12 mouse cellular contexts compared by ENCODE assay signal in genomic region chr17:28698245-28698644, GRCm38 (mm10). TPM values are rescaled to one million over a fixed set of nuclear protein-coding genes. Genes with fewer than 3 reads are reported as not detected.
DNase-seq lines count a peak whose midpoint lies in the region; ATAC-seq and TF ChIP-seq lines count a peak whose summit lies in the region.
"Had no signal": no experiment of that assay in that cellular context is flagged by ENCODE, and none has a peak within 500 bp of the region (broad histone marks: within the 10 kb centered on the region; RNA-seq: fewer than 3 reads in every experiment).

No protein-coding gene starts in this region.

- 38% methylated on average over 4 of the region's 4 CpGs for WGBS in hindbrain, postnatal 0 days
- 41% methylated on average over 4 of the region's 4 CpGs for WGBS in hindbrain, embryonic 16.5 days
- 34% methylated on average over 4 of the region's 4 CpGs for WGBS in lung, postnatal 0 days
- 44% methylated on average over 4 of the region's 4 CpGs for WGBS in hindbrain, embryonic 14.5 days

- H3K9ac ChIP-seq in hindbrain, postnatal 0 days (replicated peaks; ENCODE audit: low read length): no peak overlapping the region
- H3K9ac ChIP-seq in hindbrain, embryonic 16.5 days (ENCODE audit: low read depth, low read length): no peak overlapping the region
- no peak overlapping the region for H3K9ac ChIP-seq in lung, postnatal 0 days (replicated peaks; ENCODE audit: low read depth)
- no peak overlapping the region for H3K9ac ChIP-seq in hindbrain, embryonic 14.5 days
- H3K9ac ChIP-seq: neural tube, embryonic 12.5 days had no signal

- no peak for TF ChIP-seq CTCF in hindbrain, postnatal 0 days (IDR thresholded peaks at IDR 0.05; ENCODE audit: low read depth)
- no peak for TF ChIP-seq CTCF in lung, postnatal 0 days (IDR thresholded peaks at IDR 0.05)

- no peak for TF ChIP-seq EP300 in lung, postnatal 0 days (IDR thresholded peaks at IDR 0.05)

- H3K27ac ChIP-seq in hindbrain, postnatal 0 days: peak overlapping the region; percentile 8; the same call in 1 of the 2 replicates
- no peak overlapping the region for H3K27ac ChIP-seq in hindbrain, embryonic 16.5 days (ENCODE audit: low read depth, low read length)
- H3K27ac ChIP-seq in lung, postnatal 0 days (ENCODE audit: low read length): peak overlapping the region; percentile 79
- no peak overlapping the region for H3K27ac ChIP-seq in hindbrain, embryonic 14.5 days
- H3K27ac ChIP-seq: neural tube, embryonic 12.5 days had no signal

- no peak for ATAC-seq in hindbrain, postnatal 0 days
- ATAC-seq in hindbrain, embryonic 16.5 days: no peak
- peak; percentile 55 for ATAC-seq in lung, postnatal 0 days
- no peak for ATAC-seq in hindbrain, embryonic 14.5 days (ENCODE audit: low FRiP score)
- ATAC-seq in monocyte, adult 5-6 weeks (replicated peaks; ENCODE audit: insufficient number of reproducible peaks, low FRiP score, low TSS enrichment, poor library complexity, severe bottlenecking): no peak

- H3K4me1 ChIP-seq in hindbrain, postnatal 0 days (ENCODE audit: insufficient read depth, low read length): peaks cover 10% of the 10 kb centered on the region
- H3K4me1 ChIP-seq in hindbrain, embryonic 16.5 days (ENCODE audit: control insufficient read depth, insufficient read depth, low read depth, low read length): peaks cover 25% of the 10 kb centered on the region
- peaks cover 35% of the 10 kb centered on the region for H3K4me1 ChIP-seq in lung, postnatal 0 days (ENCODE audit: insufficient read depth, low read depth, low read length)
- peaks cover 16% of the 10 kb centered on the region for H3K4me1 ChIP-seq in hindbrain, embryonic 14.5 days (replicated peaks; ENCODE audit: control insufficient read depth, insufficient read depth, low read length)

- no peaks in the 10 kb centered on the region for H3K36me3 ChIP-seq in hindbrain, postnatal 0 days (ENCODE audit: insufficient read depth, low read length)
- no peaks in the 10 kb centered on the region for H3K36me3 ChIP-seq in hindbrain, embryonic 16.5 days (ENCODE audit: control insufficient read depth, insufficient read depth, low read length)
- H3K36me3 ChIP-seq in lung, postnatal 0 days (ENCODE audit: insufficient read depth, low read length): no peaks in the 10 kb centered on the region
- no peaks in the 10 kb centered on the region for H3K36me3 ChIP-seq in hindbrain, embryonic 14.5 days (replicated peaks; ENCODE audit: control insufficient read depth, insufficient read depth)
- H3K36me3 ChIP-seq: neural tube, embryonic 12.5 days had no signal

- no peaks in the 10 kb centered on the region for H3K9me3 ChIP-seq in hindbrain, postnatal 0 days (ENCODE audit: low read length)
- H3K9me3 ChIP-seq in hindbrain, embryonic 16.5 days (ENCODE audit: control insufficient read depth, low read length): no peaks in the 10 kb centered on the region
- no peaks in the 10 kb centered on the region for H3K9me3 ChIP-seq in lung, postnatal 0 days (ENCODE audit: low read length)
- H3K9me3 ChIP-seq in hindbrain, embryonic 14.5 days (ENCODE audit: control insufficient read depth, low read length): no peaks in the 10 kb centered on the region
- H3K9me3 ChIP-seq: neural tube, embryonic 12.5 days had no signal

- no peak for DNase-seq in hindbrain, postnatal 0 days (ENCODE audit: low spot score)
- DNase-seq in CD4-positive, CD25-positive, alpha-beta regulatory T cell, adult 2 months (ENCODE audit: low read depth, low spot score): peak; percentile 73
- DNase-seq in adipocyte (ENCODE audit: low spot score): peak; percentile 55
- DNase-seq in lung, postnatal 0 days (ENCODE audit: low spot score): peak; percentile 86
- DNase-seq in thymus, adult 18-20 months: no peak
- DNase-seq in hindbrain, embryonic 14.5 days (ENCODE audit: low spot score): no peak

- no peaks in the 10 kb centered on the region for H3K27me3 ChIP-seq in hindbrain, postnatal 0 days (ENCODE audit: insufficient read depth, low read length)
- H3K27me3 ChIP-seq in hindbrain, embryonic 16.5 days (replicated peaks; ENCODE audit: control insufficient read depth, insufficient read depth, low read length): no peaks in the 10 kb centered on the region
- H3K27me3 ChIP-seq in lung, postnatal 0 days (replicated peaks; ENCODE audit: insufficient read depth, low read length): no peaks in the 10 kb centered on the region
- no peaks in the 10 kb centered on the region for H3K27me3 ChIP-seq in hindbrain, embryonic 14.5 days (ENCODE audit: control insufficient read depth, insufficient read depth, low read length)
- H3K27me3 ChIP-seq: neural tube, embryonic 12.5 days had no signal

- no peak overlapping the region for H3K4me2 ChIP-seq in hindbrain, postnatal 0 days (ENCODE audit: low read depth, low read length)
- H3K4me2 ChIP-seq in hindbrain, embryonic 16.5 days (ENCODE audit: low read length): no peak overlapping the region
- no peak overlapping the region for H3K4me2 ChIP-seq in lung, postnatal 0 days (replicated peaks; ENCODE audit: low read depth, low read length)
- no peak overlapping the region for H3K4me2 ChIP-seq in hindbrain, embryonic 14.5 days (replicated peaks)
- H3K4me2 ChIP-seq: neural tube, embryonic 12.5 days had no signal

- H3K4me3 ChIP-seq in hindbrain, postnatal 0 days (ENCODE audit: low read length): no peak overlapping the region
- H3K4me3 ChIP-seq in hindbrain, embryonic 16.5 days (ENCODE audit: low read length): no peak overlapping the region
- no peak overlapping the region for H3K4me3 ChIP-seq in lung, postnatal 0 days (ENCODE audit: low read depth, low read length)
- no peak overlapping the region for H3K4me3 ChIP-seq in hindbrain, embryonic 14.5 days (replicated peaks; ENCODE audit: low read length)
- H3K4me3 ChIP-seq: erythroblast, embryonic 14.5 days; neural tube, embryonic 12.5 days had no signal

RNA-seq across cellular contexts. Expression of gene Mapk14, which starts 7.1 kb away (rescaled TPM):
- total RNA-seq in hindbrain, postnatal 0 days (2014; rRNA removed): 35.7 and 41.8 TPM in 2 replicates
- 19.5 TPM in 2 replicates for polyA plus RNA-seq in hindbrain, postnatal 0 days (2015; fragmentation: Nextera tagmentation; extraction: Ambion mirVana)
- 22.7 and 24.0 TPM in 2 replicates for polyA plus RNA-seq in hindbrain, embryonic 16.5 days (2015; fragmentation: Nextera tagmentation; extraction: Ambion mirVana)
- 31.9 and 34.0 TPM in 2 replicates for polyA plus RNA-seq in lung, postnatal 0 days (2015; fragmentation: Nextera tagmentation; extraction: Ambion mirVana)
- polyA plus RNA-seq in hindbrain, embryonic 14.5 days (2014; fragmentation: Nextera tagmentation; extraction: Ambion mirVana): 34.1 and 36.5 TPM in 2 replicates
- total RNA-seq in monocyte, adult 5-6 weeks (2017): 157 to 202 TPM (median 181 TPM) in 3 replicates

RNA-seq across cellular contexts. Expression of gene Slc26a8, which starts 8.2 kb away (rescaled TPM):
- 1.9 and 3.4 TPM in 2 replicates for total RNA-seq in hindbrain, postnatal 0 days (2014; rRNA removed)
- 1.7 and 2.2 TPM in 2 replicates for polyA plus RNA-seq in hindbrain, postnatal 0 days (2015; fragmentation: Nextera tagmentation; extraction: Ambion mirVana)
- 1.4 TPM in 2 replicates for polyA plus RNA-seq in hindbrain, embryonic 16.5 days (2015; fragmentation: Nextera tagmentation; extraction: Ambion mirVana)
- polyA plus RNA-seq in lung, postnatal 0 days (2015; fragmentation: Nextera tagmentation; extraction: Ambion mirVana): 0.60 and 0.68 TPM in 2 replicates
- polyA plus RNA-seq in hindbrain, embryonic 14.5 days (2014; fragmentation: Nextera tagmentation; extraction: Ambion mirVana): 1.8 and 2.3 TPM in 2 replicates
- total RNA-seq in monocyte, adult 5-6 weeks (2017): 0.97 to 1.5 TPM in 2 of 3 replicates, not detected in the other
- total RNA-seq: hematopoietic stem cell, adult 5-6 weeks had no signal

RNA-seq across cellular contexts. Expression of gene AC170998.1, which starts 27.6 kb away (rescaled TPM):
- 2.3 and 4.3 TPM in 2 replicates for total RNA-seq in hindbrain, postnatal 0 days (2014; rRNA removed)
- 3.1 and 3.4 TPM in 2 replicates for polyA plus RNA-seq in hindbrain, postnatal 0 days (2015; fragmentation: Nextera tagmentation; extraction: Ambion mirVana)
- 1.9 TPM in 2 replicates for polyA plus RNA-seq in hindbrain, embryonic 16.5 days (2015; fragmentation: Nextera tagmentation; extraction: Ambion mirVana)
- polyA plus RNA-seq in lung, postnatal 0 days (2015; fragmentation: Nextera tagmentation; extraction: Ambion mirVana): 2.0 and 2.4 TPM in 2 replicates
- polyA plus RNA-seq in hindbrain, embryonic 14.5 days (2014; fragmentation: Nextera tagmentation; extraction: Ambion mirVana): 0.98 and 2.0 TPM in 2 replicates
- 10.1 to 17.4 TPM in 2 of 3 replicates, not detected in the other for total RNA-seq in monocyte, adult 5-6 weeks (2017)
- polyA plus RNA-seq: erythroblast, embryonic 14.5 days; testis, adult 2 months had no signal

Comparison
In these comparisons a context has a peak if more than half of its experiments do, and no peak if none do; other contexts are left out.
1. H3K27ac ChIP-seq: peak in hindbrain, postnatal 0 days (single experiment) and lung, postnatal 0 days (single experiment); none in hindbrain, embryonic 16.5 days (single experiment) and hindbrain, embryonic 14.5 days (single experiment).
2. DNase-seq: peak in CD4-positive, CD25-positive, alpha-beta regulatory T cell, adult 2 months (single experiment), adipocyte (single experiment) and lung, postnatal 0 days (single experiment); none in hindbrain, postnatal 0 days (single experiment), thymus, adult 18-20 months (0 of 2) and hindbrain, embryonic 14.5 days (single experiment).